Mouse (Mus musculus) ES-Bruce4 (cell line): Measurements from ENCODE around the gene Lrrc28. TPM values are rescaled to one million over a fixed set of nuclear protein-coding genes. Genes with fewer than 3 reads are reported as not detected.

ENCODE experiments used
- H3K27ac ChIP-seq: 2 replicates; pipeline ENCODE4 v1.5.1; 2012; ENCODE audit warnings: low read length, inconsistent platforms; ENCODE audit not compliant: insufficient read depth
- H3K27me3 ChIP-seq: 2 replicates; pipeline ENCODE4 v1.6.1; 2012; ENCODE audit warnings: mild to moderate bottlenecking, low read length, inconsistent platforms; ENCODE audit not compliant: control insufficient read depth, poor library complexity, insufficient read depth, severe bottlenecking
- H3K36me3 ChIP-seq: 2 replicates; pipeline ENCODE4 v1.6.1; 2012; ENCODE audit warnings: inconsistent platforms, mild to moderate bottlenecking, low read length, moderate library complexity; ENCODE audit not compliant: control insufficient read depth, poor library complexity, insufficient read depth, severe bottlenecking
- H3K4me1 ChIP-seq: one replicate; pipeline ENCODE4 v1.8.1; 2011; ENCODE audit warnings: low read length; ENCODE audit not compliant: control insufficient read depth, insufficient read depth
- H3K4me3 ChIP-seq: 2 replicates; pipeline ENCODE4 v1.5.1; 2011; ENCODE audit warnings: low read depth, mild to moderate bottlenecking, low read length
- H3K9ac ChIP-seq: 2 replicates; pipeline ENCODE4 v1.6.1; 2012; ENCODE audit warnings: low read depth, mild to moderate bottlenecking, inconsistent platforms; ENCODE audit not compliant: poor library complexity, severe bottlenecking
- H3K9me3 ChIP-seq: replicated peaks from 2 replicates; pipeline ENCODE4 v1.6.1; 2012; ENCODE audit warnings: mild to moderate bottlenecking, low read length, inconsistent platforms; ENCODE audit not compliant: control insufficient read depth, poor library complexity, insufficient read depth, severe bottlenecking
- CTCF ChIP-seq: IDR thresholded peaks from one replicate; pipeline ENCODE4 v1.8.1; 2011; ENCODE audit warnings: low read depth, low read length
- EP300 ChIP-seq: IDR thresholded peaks from 2 replicates; pipeline ENCODE4 v1.6.1; 2011; ENCODE audit warnings: low read depth, low read length; ENCODE audit not compliant: insufficient read depth
- POLR2A ChIP-seq: IDR thresholded peaks from one replicate; pipeline ENCODE4 v1.8.1; 2011; ENCODE audit warnings: low read length; ENCODE audit not compliant: insufficient read depth
- polyA plus RNA-seq: library from polyadenylated mRNA; stranded (reverse); fragments of >200 nt; gene quantifications from 2 replicates; pipeline ENCODE4 v1.2.4, GENCODE M21; 2011; ENCODE audit warnings: low read depth; ENCODE audit not compliant: missing spikeins, insufficient read depth, insufficient read length

Gene Lrrc28
- polyA plus RNA-seq, 1 experiment: 34.5 TPM

DNA sequence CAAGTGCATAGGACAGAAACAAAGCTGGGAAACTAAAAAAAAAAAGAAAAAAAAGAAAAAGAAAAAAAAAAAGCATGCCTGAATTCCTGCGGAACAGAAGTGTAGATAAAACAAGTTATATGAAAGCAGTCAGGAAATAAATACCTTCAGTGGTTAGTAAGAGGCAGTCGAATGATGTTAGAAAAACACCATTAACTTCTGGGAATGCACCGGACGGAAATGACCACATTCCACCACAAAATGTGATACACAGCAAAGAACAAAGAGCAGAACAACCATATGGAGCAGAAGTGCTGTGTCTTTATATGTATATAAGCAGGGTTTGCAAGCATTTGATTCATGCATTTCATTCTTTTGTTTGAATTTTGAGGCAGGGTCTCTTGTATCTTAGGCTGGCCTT is 28.2 kb downstream of the Lrrc28 start:
- Histone ChIP-seq H3K9ac (no peak overlapping the region), H3K9me3 (no peaks in the 10 kb centered on the region), H3K4me1 (no peaks in the 10 kb centered on the region), H3K4me3 (no peak overlapping the region), H3K36me3 (peaks cover 3% of the 10 kb centered on the region; the same call in 1 of the 2 replicates), H3K27ac (no peak overlapping the region), H3K27me3 (no peaks in the 10 kb centered on the region)
- TF ChIP-seq CTCF: no peak
- no peak for TF ChIP-seq POLR2A
- no peak for TF ChIP-seq EP300

GRCm38 (mm10) chr7:67614464-67614861 is 30.6 kb downstream of the Lrrc28 start:
- no peak overlapping the region for H3K27ac ChIP-seq
- H3K4me1 ChIP-seq: no peaks in the 10 kb centered on the region
- H3K9me3 ChIP-seq: no peaks in the 10 kb centered on the region
- TF ChIP-seq EP300 (no peak), POLR2A (no peak), CTCF (no peak)
- no peaks in the 10 kb centered on the region for H3K27me3 ChIP-seq
- H3K36me3 ChIP-seq: peaks cover 7% of the 10 kb centered on the region
- no peak overlapping the region for H3K4me3 ChIP-seq
- H3K9ac ChIP-seq: no peak overlapping the region

GRCm38 (mm10) chr7:67613795-67614463 is 31.1 kb downstream of the Lrrc28 start:
- Histone ChIP-seq H3K9ac (no peak overlapping the region), H3K27ac (no peak overlapping the region), H3K4me1 (no peaks in the 10 kb centered on the region), H3K36me3 (peaks cover 7% of the 10 kb centered on the region), H3K9me3 (no peaks in the 10 kb centered on the region), H3K27me3 (no peaks in the 10 kb centered on the region), H3K4me3 (no peak overlapping the region)
- TF ChIP-seq CTCF: no peak
- TF ChIP-seq POLR2A: no peak
- no peak for TF ChIP-seq EP300

GRCm38 (mm10) chr7:67608348-67609024 is 36.6 kb downstream of the Lrrc28 start:
- no peaks in the 10 kb centered on the region for H3K27me3 ChIP-seq
- no peak overlapping the region for H3K4me3 ChIP-seq
- H3K9ac ChIP-seq: no peak overlapping the region
- no peaks in the 10 kb centered on the region for H3K9me3 ChIP-seq
- no peaks in the 10 kb centered on the region for H3K4me1 ChIP-seq
- H3K27ac ChIP-seq: no peak overlapping the region
- H3K36me3 ChIP-seq: peaks cover 4% of the 10 kb centered on the region; the same call in 1 of the 2 replicates
- no peak for TF ChIP-seq EP300
- TF ChIP-seq CTCF: no peak
- no peak for TF ChIP-seq POLR2A

- no peaks in the 10 kb centered on the region for H3K4me1 ChIP-seq
- no peak overlapping the region for H3K4me3 ChIP-seq
- no peak overlapping the region for H3K27ac ChIP-seq
- H3K36me3 ChIP-seq: peaks cover 4% of the 10 kb centered on the region; the same call in 1 of the 2 replicates
- H3K9me3 ChIP-seq: no peaks in the 10 kb centered on the region
- no peak overlapping the region for H3K9ac ChIP-seq
- TF ChIP-seq POLR2A: no peak
- TF ChIP-seq CTCF: no peak
- TF ChIP-seq EP300: no peak
- H3K27me3 ChIP-seq: no peaks in the 10 kb centered on the region
Measured at GRCm38 (mm10) chr7:67607669-67608347, 37.3 kb downstream of the Lrrc28 start.
